Mouse (Mus musculus): ENCODE data around the gene Ephx1. TPM values are rescaled to one million over a fixed set of nuclear protein-coding genes. Genes with fewer than 3 reads are reported as not detected.

The Ephx1 gene
- total and polyA plus RNA-seq, 3 experiments, result not detected

DNA sequence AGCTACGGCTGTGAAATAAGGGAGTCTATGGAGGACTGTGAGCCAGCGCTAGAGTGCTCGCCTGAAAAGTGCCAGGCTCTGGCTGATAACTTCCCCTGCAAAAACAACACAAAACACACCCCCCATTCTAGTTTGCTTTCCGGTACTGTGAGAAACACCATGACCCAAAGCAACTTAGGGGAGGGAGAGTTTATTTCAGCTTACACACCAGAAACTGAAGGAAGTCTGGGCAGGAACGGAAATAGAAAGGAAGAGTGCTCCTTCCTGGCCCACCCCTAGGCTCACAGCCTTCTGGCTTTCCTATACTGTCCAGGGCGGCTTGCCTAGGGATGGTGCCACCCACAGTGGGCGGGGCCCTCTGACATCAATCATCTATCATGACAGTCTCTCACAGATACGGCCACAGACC lies 63.7 kb downstream of the Ephx1 start:
- no peak for ATAC-seq (ENCODE audit: extremely low read depth, insufficient number of reproducible peaks, low FRiP score, poor library complexity, severe bottlenecking)
- Histone ChIP-seq H3K27me3 (ENCODE audit: insufficient read depth, low read length) (no peaks in the 10 kb centered on the region; the same call in 1 of the 2 replicates), H3K4me1 (ENCODE audit: insufficient read depth, low read depth, low read length) (no peaks in the 10 kb centered on the region; the same call in 1 of the 2 replicates), H3K9me3 (replicated peaks) (no peaks in the 10 kb centered on the region), H3K36me3 (replicated peaks) (peaks cover 33% of the 10 kb centered on the region), H3K4me3 (ENCODE audit: low read depth, low read length) (no peak overlapping the region)
- TF ChIP-seq GATA1 (IDR thresholded peaks at IDR 0.05; ENCODE audit: borderline replicate concordance, low read length), result no peak
- no peak for TF ChIP-seq GATA2 (IDR thresholded peaks at IDR 0.05; ENCODE audit: borderline replicate concordance, low read depth, low read length)
- no peak for TF ChIP-seq TAL1 (conservative IDR thresholded peaks at IDR 0.05; ENCODE audit: low read depth, low read length)
- no peak for TF ChIP-seq POLR2AphosphoS5 (IDR thresholded peaks at IDR 0.05; ENCODE audit: insufficient replicate concordance, low read depth, low read length)
- TF ChIP-seq CTCF (IDR thresholded peaks at IDR 0.05; ENCODE audit: low read depth, low read length), result no peak
- no peak for DNase-seq (ENCODE audit: low spot score)

GRCm38 (mm10) chr1:180956401-180956800 lies 64.3 kb downstream of the Ephx1 start:
- H3K9me3 ChIP-seq (replicated peaks), result no peaks in the 10 kb centered on the region
- peaks cover 29% of the 10 kb centered on the region for H3K36me3 ChIP-seq (replicated peaks)
- ATAC-seq (ENCODE audit: extremely low read depth, insufficient number of reproducible peaks, low FRiP score, poor library complexity, severe bottlenecking) (no peak), DNase-seq (ENCODE audit: low spot score) (no peak)
- TF ChIP-seq GATA2 (IDR thresholded peaks at IDR 0.05; ENCODE audit: borderline replicate concordance, low read depth, low read length), result no peak
- no peak for TF ChIP-seq CTCF (IDR thresholded peaks at IDR 0.05; ENCODE audit: low read depth, low read length)
- TF ChIP-seq TAL1 (conservative IDR thresholded peaks at IDR 0.05; ENCODE audit: low read depth, low read length), result no peak
- no peak for TF ChIP-seq POLR2AphosphoS5 (IDR thresholded peaks at IDR 0.05; ENCODE audit: insufficient replicate concordance, low read depth, low read length)
- TF ChIP-seq GATA1 (IDR thresholded peaks at IDR 0.05; ENCODE audit: borderline replicate concordance, low read length), result no peak
- no peak overlapping the region for H3K4me3 ChIP-seq (ENCODE audit: low read depth, low read length)
- H3K4me1 ChIP-seq (ENCODE audit: insufficient read depth, low read depth, low read length), result no peaks in the 10 kb centered on the region; the same call in 1 of the 2 replicates
- H3K27me3 ChIP-seq (ENCODE audit: insufficient read depth, low read length), result no peaks in the 10 kb centered on the region; the same call in 1 of the 2 replicates

- ATAC-seq (ENCODE audit: extremely low read depth, insufficient number of reproducible peaks, low FRiP score, poor library complexity, severe bottlenecking) (no peak), DNase-seq (ENCODE audit: low spot score) (no peak)
- TF ChIP-seq GATA1 (IDR thresholded peaks at IDR 0.05; ENCODE audit: borderline replicate concordance, low read length), result no peak
- TF ChIP-seq CTCF (IDR thresholded peaks at IDR 0.05; ENCODE audit: low read depth, low read length), result no peak
- TF ChIP-seq TAL1 (conservative IDR thresholded peaks at IDR 0.05; ENCODE audit: low read depth, low read length), result no peak
- no peak for TF ChIP-seq GATA2 (IDR thresholded peaks at IDR 0.05; ENCODE audit: borderline replicate concordance, low read depth, low read length)
- no peak for TF ChIP-seq POLR2AphosphoS5 (IDR thresholded peaks at IDR 0.05; ENCODE audit: insufficient replicate concordance, low read depth, low read length)
- H3K27me3 ChIP-seq (ENCODE audit: insufficient read depth, low read length), result no peaks in the 10 kb centered on the region
- no peaks in the 10 kb centered on the region for H3K9me3 ChIP-seq (replicated peaks)
- H3K4me3 ChIP-seq (ENCODE audit: low read depth, low read length), result no peak overlapping the region
- no peaks in the 10 kb centered on the region; the same call in 1 of the 2 replicates for H3K4me1 ChIP-seq (ENCODE audit: insufficient read depth, low read depth, low read length)
- peaks cover 36% of the 10 kb centered on the region for H3K36me3 ChIP-seq (replicated peaks)
Measured at GRCm38 (mm10) chr1:180952808-180953207, 67.9 kb downstream of the Ephx1 start.

- H3K9me3 ChIP-seq (replicated peaks), result no peaks in the 10 kb centered on the region
- peaks cover 39% of the 10 kb centered on the region for H3K36me3 ChIP-seq (replicated peaks)
- H3K27me3 ChIP-seq (ENCODE audit: insufficient read depth, low read length), result no peaks in the 10 kb centered on the region
- no peaks in the 10 kb centered on the region; the same call in 1 of the 2 replicates for H3K4me1 ChIP-seq (ENCODE audit: insufficient read depth, low read depth, low read length)
- TF ChIP-seq GATA1 (IDR thresholded peaks at IDR 0.05; ENCODE audit: borderline replicate concordance, low read length) (no peak), CTCF (IDR thresholded peaks at IDR 0.05; ENCODE audit: low read depth, low read length) (no peak), POLR2AphosphoS5 (IDR thresholded peaks at IDR 0.05; ENCODE audit: insufficient replicate concordance, low read depth, low read length) (no peak), GATA2 (IDR thresholded peaks at IDR 0.05; ENCODE audit: borderline replicate concordance, low read depth, low read length) (no peak), TAL1 (conservative IDR thresholded peaks at IDR 0.05; ENCODE audit: low read depth, low read length) (no peak)
- DNase-seq (ENCODE audit: low spot score) (no peak), ATAC-seq (ENCODE audit: extremely low read depth, insufficient number of reproducible peaks, low FRiP score, poor library complexity, severe bottlenecking) (no peak)
- no peak overlapping the region for H3K4me3 ChIP-seq (ENCODE audit: low read depth, low read length)
Measured at GRCm38 (mm10) chr1:180952085-180952746, 68.5 kb downstream of the Ephx1 start.

GRCm38 (mm10) chr1:180946448-180946847 lies 74.3 kb downstream of the Ephx1 start:
- peaks cover 15% of the 10 kb centered on the region for H3K27me3 ChIP-seq (ENCODE audit: insufficient read depth, low read length)
- peaks cover 49% of the 10 kb centered on the region for H3K4me1 ChIP-seq (ENCODE audit: insufficient read depth, low read depth, low read length)
- no peak for DNase-seq (ENCODE audit: low spot score)
- no peak for TF ChIP-seq CTCF (IDR thresholded peaks at IDR 0.05; ENCODE audit: low read depth, low read length)
- TF ChIP-seq POLR2AphosphoS5 (IDR thresholded peaks at IDR 0.05; ENCODE audit: insufficient replicate concordance, low read depth, low read length), result no peak
- TF ChIP-seq TAL1 (conservative IDR thresholded peaks at IDR 0.05; ENCODE audit: low read depth, low read length), result no peak
- TF ChIP-seq GATA1 (IDR thresholded peaks at IDR 0.05; ENCODE audit: borderline replicate concordance, low read length), result no peak
- no peak for ATAC-seq (ENCODE audit: extremely low read depth, insufficient number of reproducible peaks, low FRiP score, poor library complexity, severe bottlenecking)
- H3K9me3 ChIP-seq (replicated peaks), result no peaks in the 10 kb centered on the region
- H3K36me3 ChIP-seq (replicated peaks), result peaks cover 31% of the 10 kb centered on the region
- no peak overlapping the region for H3K4me3 ChIP-seq (ENCODE audit: low read depth, low read length)

- peaks cover 24% of the 10 kb centered on the region for H3K27me3 ChIP-seq (ENCODE audit: insufficient read depth, low read length)
- peak overlapping the region; percentile 31; the same call in 1 of the 2 replicates for H3K4me3 ChIP-seq (ENCODE audit: low read depth, low read length)
- ATAC-seq (ENCODE audit: extremely low read depth, insufficient number of reproducible peaks, low FRiP score, poor library complexity, severe bottlenecking), result peak; percentile 65
- peak; percentile 66 for DNase-seq (ENCODE audit: low spot score)
- TF ChIP-seq TAL1 (conservative IDR thresholded peaks at IDR 0.05; ENCODE audit: low read depth, low read length), result no peak
- TF ChIP-seq GATA1 (IDR thresholded peaks at IDR 0.05; ENCODE audit: borderline replicate concordance, low read length), result no peak
- no peak for TF ChIP-seq GATA2 (IDR thresholded peaks at IDR 0.05; ENCODE audit: borderline replicate concordance, low read depth, low read length)
- TF ChIP-seq POLR2AphosphoS5 (IDR thresholded peaks at IDR 0.05; ENCODE audit: insufficient replicate concordance, low read depth, low read length), result no peak
- no peak for TF ChIP-seq CTCF (IDR thresholded peaks at IDR 0.05; ENCODE audit: low read depth, low read length)
- H3K9me3 ChIP-seq (replicated peaks), result no peaks in the 10 kb centered on the region
- H3K4me1 ChIP-seq (ENCODE audit: insufficient read depth, low read depth, low read length), result peaks cover 50% of the 10 kb centered on the region
- peaks cover 31% of the 10 kb centered on the region for H3K36me3 ChIP-seq (replicated peaks)
Measured at GRCm38 (mm10) chr1:180945001-180945980, 75.4 kb downstream of the Ephx1 start.
